Mouse (Mus musculus) hindbrain, embryonic 11.5 days (tissue): ENCODE results near the gene Prickle2. TPM values are rescaled to one million over a fixed set of nuclear protein-coding genes. Genes with fewer than 3 reads are reported as not detected.

Experiments used
- ATAC-seq: fragments of 200-750 bp; cut with Nextera tagmentation; 2 replicates; pipeline ENCODE4 v1.8.0; 2017; ENCODE audit warnings: mild to moderate bottlenecking, moderate TSS enrichment, moderate library complexity; ENCODE audit not compliant: low FRiP score
- DNase-seq: peaks from one replicate; pipeline ENCODE4 v3.0.0-alpha.2; 2015; ENCODE audit warnings: low spot score
- H3K27ac ChIP-seq: fragments of 300-500 bp; sonication (generic); 2 replicates; pipeline ENCODE4 v1.5.1; 2014; ENCODE audit warnings: mild to moderate bottlenecking, low read depth, low read length
- H3K27me3 ChIP-seq: fragments of 300-500 bp; sonication (generic); 2 replicates; pipeline ENCODE4 v1.6.1; 2014; ENCODE audit warnings: mild to moderate bottlenecking, low read length, moderate library complexity, mixed read lengths; ENCODE audit not compliant: control insufficient read depth, insufficient read depth
- H3K36me3 ChIP-seq: fragments of 300-500 bp; sonication (generic); 2 replicates; pipeline ENCODE4 v1.6.1; 2014; ENCODE audit warnings: mild to moderate bottlenecking, low read length, moderate library complexity, mixed read lengths; ENCODE audit not compliant: control insufficient read depth, insufficient read depth
- H3K4me1 ChIP-seq: fragments of 300-500 bp; sonication (generic); replicated peaks from 2 replicates; pipeline ENCODE4 v1.6.1; 2014; ENCODE audit warnings: low read length, mixed read lengths; ENCODE audit not compliant: control insufficient read depth, insufficient read depth
- H3K4me2 ChIP-seq: fragments of 300-500 bp; sonication (generic); replicated peaks from 2 replicates; pipeline ENCODE4 v1.6.1; 2014; ENCODE audit warnings: mild to moderate bottlenecking, low read depth, low read length
- H3K4me3 ChIP-seq: fragments of 300-500 bp; sonication (generic); 2 replicates; pipeline ENCODE4 v1.5.1; 2014; ENCODE audit warnings: low read depth, low read length
- H3K9ac ChIP-seq: fragments of 300-500 bp; sonication (generic); 2 replicates; pipeline ENCODE4 v1.6.1; 2014; ENCODE audit warnings: low read depth, low read length
- H3K9me3 ChIP-seq: fragments of 300-500 bp; sonication (generic); 2 replicates; pipeline ENCODE4 v1.6.1; 2016; ENCODE audit warnings: low read length; ENCODE audit not compliant: control insufficient read depth
- WGBS: fragments of 180-500 bp; shearing (Covaris S2); extraction: QIAGEN DNeasy Blood & Tissue Kit; methylation state at CpG from one replicate; pipeline ENCODE4 v1.1.7; 2014; 5-methylcytosine and 5-hydroxymethylcytosine counted together
- polyA plus RNA-seq: library from polyadenylated mRNA; unstranded; fragments of >200 nt; fragmentation: Nextera tagmentation; extraction: Ambion mirVana; gene quantifications from 2 replicates; pipeline ENCODE4 v1.2.1, GENCODE M21; 2014

The Prickle2 gene
- polyA plus RNA-seq, 1 experiment from 2014 or later, result 10.0 TPM

GRCm38 (mm10) chr6:92370896-92371295, 335.1 kb downstream of the Prickle2 start:
- 75% methylated on average over 5 of the region's 5 CpGs for WGBS
- Histone ChIP-seq H3K4me2 (no peak overlapping the region), H3K9me3 (no peaks in the 10 kb centered on the region; the same call in 1 of the 2 replicates), H3K4me3 (no peak overlapping the region), H3K9ac (no peak overlapping the region), H3K27ac (no peak overlapping the region), H3K27me3 (no peaks in the 10 kb centered on the region), H3K36me3 (no peaks in the 10 kb centered on the region), H3K4me1 (no peaks in the 10 kb centered on the region)
- no peak for ATAC-seq
- no peak for DNase-seq

DNA sequence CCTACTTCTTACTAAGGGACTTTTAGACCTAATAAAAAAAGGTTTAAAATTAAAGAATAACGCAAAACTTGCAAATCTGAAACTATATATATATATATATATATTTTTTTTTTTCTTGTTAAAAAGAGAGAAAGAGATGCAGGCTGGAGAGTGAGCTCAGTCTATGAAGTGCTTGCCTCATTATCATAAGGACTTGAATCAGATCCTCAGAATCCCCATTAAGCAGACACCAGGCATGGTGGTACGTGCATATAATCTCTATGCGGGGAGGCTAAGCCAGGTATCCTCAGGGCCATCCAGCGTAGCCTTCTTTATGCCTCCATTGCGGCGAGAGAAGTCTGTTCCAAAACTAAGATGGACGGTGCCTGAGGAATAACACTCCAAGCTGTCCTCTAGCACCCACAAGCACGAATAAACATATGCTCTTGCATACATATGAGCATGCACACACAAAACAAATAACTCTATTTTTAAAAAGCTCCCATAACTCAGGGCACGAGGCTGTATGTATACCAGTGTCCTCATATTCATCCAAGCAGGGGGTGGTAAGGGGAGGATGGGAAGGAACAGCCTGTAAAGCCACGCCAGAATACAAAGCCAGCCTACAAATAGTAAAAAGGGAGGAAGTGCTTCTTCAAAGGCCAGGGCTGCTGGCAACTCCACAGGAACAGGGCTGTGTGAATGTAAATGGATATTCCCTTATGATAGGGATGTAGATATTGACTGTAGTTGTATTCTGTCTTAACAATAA, 358.5 kb downstream of the Prickle2 start:
- no peak overlapping the region for H3K27ac ChIP-seq
- no peaks in the 10 kb centered on the region for H3K9me3 ChIP-seq
- no peak overlapping the region for H3K4me3 ChIP-seq
- H3K9ac ChIP-seq, result no peak overlapping the region
- no peak for ATAC-seq
- WGBS, result 77% methylated on average over 10 of the region's 10 CpGs
- no peaks in the 10 kb centered on the region for H3K27me3 ChIP-seq
- no peaks in the 10 kb centered on the region for H3K4me1 ChIP-seq
- H3K36me3 ChIP-seq, result no peaks in the 10 kb centered on the region
- no peak overlapping the region for H3K4me2 ChIP-seq
- no peak for DNase-seq

- Histone ChIP-seq H3K9me3 (no peaks in the 10 kb centered on the region), H3K27ac (no peak overlapping the region), H3K4me1 (no peaks in the 10 kb centered on the region), H3K4me3 (no peak overlapping the region), H3K4me2 (no peak overlapping the region), H3K9ac (no peak overlapping the region), H3K27me3 (no peaks in the 10 kb centered on the region), H3K36me3 (no peaks in the 10 kb centered on the region)
- DNase-seq (no peak), ATAC-seq (no peak)
- WGBS, result 58% methylated on average over 7 of the region's 7 CpGs
These were observed 359.2 kb downstream of the Prickle2 start for GRCm38 (mm10) chr6:92346729-92347128.

DNA sequence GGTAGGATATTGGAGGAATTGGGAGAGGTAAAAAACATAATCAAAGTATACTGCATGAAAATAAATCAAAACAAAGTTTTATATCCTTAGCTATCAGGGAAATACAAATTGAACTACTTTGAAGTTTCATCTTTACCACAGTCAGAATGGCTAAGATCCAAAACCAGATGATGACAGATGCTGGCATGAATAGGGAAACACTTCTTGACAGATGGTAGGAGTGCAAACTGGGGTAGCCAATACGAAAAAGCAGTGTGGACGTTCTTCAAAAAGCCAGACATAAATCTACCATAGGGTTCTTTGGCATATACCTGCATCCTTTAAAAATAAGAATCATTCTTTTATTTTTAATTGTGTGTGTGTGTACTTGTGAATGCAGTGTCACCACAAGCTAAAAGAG, 360.8 kb downstream of the Prickle2 start:
- no peak for DNase-seq
- Histone ChIP-seq H3K27ac (no peak overlapping the region), H3K27me3 (no peaks in the 10 kb centered on the region), H3K4me1 (no peaks in the 10 kb centered on the region), H3K4me2 (no peak overlapping the region), H3K9me3 (no peaks in the 10 kb centered on the region), H3K36me3 (no peaks in the 10 kb centered on the region), H3K4me3 (no peak overlapping the region), H3K9ac (no peak overlapping the region)
- ATAC-seq, result no peak
- WGBS, result 84% methylated on average over 2 of the region's 2 CpGs

GRCm38 (mm10) chr6:92344588-92344987, 361.4 kb downstream of the Prickle2 start:
- Histone ChIP-seq H3K27me3 (no peaks in the 10 kb centered on the region), H3K4me1 (no peaks in the 10 kb centered on the region), H3K4me2 (no peak overlapping the region), H3K4me3 (no peak overlapping the region), H3K9me3 (no peaks in the 10 kb centered on the region), H3K9ac (no peak overlapping the region), H3K36me3 (no peaks in the 10 kb centered on the region), H3K27ac (no peak overlapping the region)
- WGBS, result 90% methylated on average over 3 of the region's 3 CpGs
- DNase-seq (no peak), ATAC-seq (no peak)

Other genes with a start within 250 kb of the Prickle2 start
- 0.18 and 0.25 TPM in 2 replicates for gene A730049H05Rik, start 110.3 kb upstream of the Prickle2 start, polyA plus RNA-seq
- gene Gm15737, start 163.2 kb upstream of the Prickle2 start, polyA plus RNA-seq, result not detected in 2 replicates
- 1.9 and 4.7 TPM in 2 replicates for gene Adamts9, start 237.3 kb upstream of the Prickle2 start, polyA plus RNA-seq